Mouse (Mus musculus) heart, adult 2 months (tissue): ENCODE results near the gene Lats2.

Source experiments
- CTCF ChIP-seq: fragments of 200-600 bp; IDR thresholded peaks from 2 replicates; pipeline ENCODE4 v1.8.1; 2022; ENCODE audit warnings: antibody characterized with exemption, mild to moderate bottlenecking, moderate library complexity
- POLR2A ChIP-seq: fragments of 200-500 bp; IDR thresholded peaks from 2 replicates; pipeline ENCODE4 v1.6.1; 2011; ENCODE audit warnings: mild to moderate bottlenecking, low read depth, low read length, control low read depth; ENCODE audit not compliant: insufficient read depth

DNA sequence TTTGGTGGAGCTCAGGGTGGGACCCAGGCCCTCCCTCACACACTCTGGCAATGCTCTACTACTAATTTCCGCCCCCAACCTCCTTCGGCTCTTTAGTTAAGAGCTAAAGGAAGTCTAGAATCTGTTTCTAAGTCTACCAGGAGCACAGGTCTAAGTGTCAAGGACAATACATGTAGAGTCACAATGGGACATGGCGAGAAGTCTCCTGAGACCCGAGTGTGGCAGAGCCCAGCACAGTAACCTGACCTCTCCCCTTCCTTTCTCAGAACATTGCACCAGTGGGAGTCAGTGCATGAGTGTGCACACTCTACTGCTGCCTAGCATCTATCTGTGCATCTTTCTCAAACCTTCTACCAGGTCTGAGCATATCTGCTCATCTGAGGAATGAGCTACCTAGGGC lies 52.4 kb downstream of the Lats2 start:
- TF ChIP-seq CTCF = no peak
- no peak for TF ChIP-seq POLR2A
